Mouse (Mus musculus): Measurements from ENCODE around the gene Esr1. TPM values are rescaled to one million over a fixed set of nuclear protein-coding genes. Genes with fewer than 3 reads are reported as not detected.
"Not testable (repeated sequence)": the region's sequence is repeated elsewhere in the genome, so short reads cannot be mapped to it uniquely, and the experiment has no call there.

Esr1 gene
- polyA plus RNA-seq, 1 experiment from 2014 or later: 0.12 TPM

GRCm38 (mm10) chr10:4599591-4599990 is 11.8 kb upstream of the Esr1 start:
- Histone ChIP-seq H3K27me3 (no peaks in the 10 kb centered on the region), H3K4me3 (replicated peaks) (no peak overlapping the region), H3K4me2 (replicated peaks) (no peak overlapping the region), H3K4me1 (replicated peaks) (no peaks in the 10 kb centered on the region), H3K9me3 (no peaks in the 10 kb centered on the region), H3K9ac (replicated peaks) (no peak overlapping the region), H3K36me3 (no peaks in the 10 kb centered on the region), H3K27ac (no peak overlapping the region)
- 78% methylated on average over 4 of the region's 4 CpGs for WGBS
- no peak for ATAC-seq

GRCm38 (mm10) chr10:4600796-4601474 is 10.5 kb upstream of the Esr1 start:
- no peak overlapping the region for H3K9ac ChIP-seq (replicated peaks)
- H3K36me3 ChIP-seq: no peaks in the 10 kb centered on the region
- no peak overlapping the region for H3K4me3 ChIP-seq (replicated peaks)
- H3K9me3 ChIP-seq: no peaks in the 10 kb centered on the region
- 57% methylated on average over 2 of the region's 2 CpGs for WGBS
- ATAC-seq: no peak
- H3K4me1 ChIP-seq (replicated peaks): no peaks in the 10 kb centered on the region
- no peak overlapping the region for H3K4me2 ChIP-seq (replicated peaks)
- no peaks in the 10 kb centered on the region for H3K27me3 ChIP-seq
- no peak overlapping the region for H3K27ac ChIP-seq

- H3K9me3 ChIP-seq; H3K27me3 ChIP-seq; H3K27ac ChIP-seq; H3K36me3 ChIP-seq; ATAC-seq; H3K4me3 ChIP-seq (replicated peaks); H3K9ac ChIP-seq (replicated peaks); H3K4me1 ChIP-seq (replicated peaks); H3K4me2 ChIP-seq (replicated peaks): not testable (repeated sequence)
These were observed 9.8 kb upstream of the Esr1 start for GRCm38 (mm10) chr10:4601612-4602011.

- Histone ChIP-seq H3K4me2 (replicated peaks) (no peak overlapping the region), H3K36me3 (no peaks in the 10 kb centered on the region), H3K4me1 (replicated peaks) (no peaks in the 10 kb centered on the region), H3K4me3 (replicated peaks) (no peak overlapping the region), H3K9me3 (no peaks in the 10 kb centered on the region), H3K27ac (no peak overlapping the region), H3K27me3 (no peaks in the 10 kb centered on the region), H3K9ac (replicated peaks) (no peak overlapping the region)
- 73% methylated on average over 4 of the region's 4 CpGs for WGBS
- no peak for ATAC-seq
These were observed 8.9 kb upstream of the Esr1 start for GRCm38 (mm10) chr10:4602466-4602865.

- WGBS: 81% methylated on average over 4 of the region's 4 CpGs
- H3K9ac ChIP-seq (replicated peaks): no peak overlapping the region
- no peak for ATAC-seq
These were observed 6.7 kb upstream of the Esr1 start for GRCm38 (mm10) chr10:4604527-4605209.

GRCm38 (mm10) chr10:4610234-4610633 is 1.2 kb upstream of the Esr1 start:
- ATAC-seq: no peak
- Histone ChIP-seq H3K9ac (replicated peaks) (no peak overlapping the region), H3K4me2 (replicated peaks) (no peak overlapping the region), H3K9me3 (no peaks in the 10 kb centered on the region), H3K27ac (no peak overlapping the region), H3K4me1 (replicated peaks) (no peaks in the 10 kb centered on the region), H3K4me3 (replicated peaks) (no peak overlapping the region), H3K36me3 (no peaks in the 10 kb centered on the region), H3K27me3 (no peaks in the 10 kb centered on the region)
- WGBS: 93% methylated on average over 2 of the region's 2 CpGs

More at GRCm38 (mm10) chr10:4604527-4605209, 6.7 kb upstream of the Esr1 start:
- Histone ChIP-seq H3K4me1 (replicated peaks) (no peaks in the 10 kb centered on the region), H3K4me3 (replicated peaks) (no peak overlapping the region), H3K4me2 (replicated peaks) (no peak overlapping the region), H3K27ac (no peak overlapping the region), H3K36me3 (no peaks in the 10 kb centered on the region), H3K9me3 (no peaks in the 10 kb centered on the region), H3K27me3 (no peaks in the 10 kb centered on the region)

- WGBS: 85% methylated on average over 22 of the region's 22 CpGs
- no peaks in the 10 kb centered on the region for H3K27me3 ChIP-seq
- no peak overlapping the region for H3K9ac ChIP-seq (replicated peaks)
- no peaks in the 10 kb centered on the region for H3K36me3 ChIP-seq
- H3K4me2 ChIP-seq (replicated peaks): no peak overlapping the region
- no peak overlapping the region for H3K4me3 ChIP-seq (replicated peaks)
- no peak for ATAC-seq
- H3K4me1 ChIP-seq (replicated peaks): no peaks in the 10 kb centered on the region
- no peak overlapping the region for H3K27ac ChIP-seq
- no peaks in the 10 kb centered on the region for H3K9me3 ChIP-seq
These were observed 1.1 kb downstream of the Esr1 start for GRCm38 (mm10) chr10:4612313-4613036.

- H3K4me3 ChIP-seq (replicated peaks): no peak overlapping the region
- H3K27ac ChIP-seq: no peak overlapping the region
- H3K27me3 ChIP-seq: no peaks in the 10 kb centered on the region
- H3K9me3 ChIP-seq: no peaks in the 10 kb centered on the region
- no peaks in the 10 kb centered on the region for H3K4me1 ChIP-seq (replicated peaks)
- no peak for ATAC-seq
- 91% methylated on average over 2 of the region's 2 CpGs for WGBS
- no peak overlapping the region for H3K4me2 ChIP-seq (replicated peaks)
- no peaks in the 10 kb centered on the region for H3K36me3 ChIP-seq
- no peak overlapping the region for H3K9ac ChIP-seq (replicated peaks)
These were observed 6.6 kb downstream of the Esr1 start for GRCm38 (mm10) chr10:4618026-4618425.

GRCm38 (mm10) chr10:4618686-4619085 is 7.3 kb downstream of the Esr1 start:
- no peak for ATAC-seq
- Histone ChIP-seq H3K4me3 (replicated peaks) (no peak overlapping the region), H3K36me3 (no peaks in the 10 kb centered on the region), H3K9ac (replicated peaks) (no peak overlapping the region), H3K27me3 (no peaks in the 10 kb centered on the region), H3K9me3 (no peaks in the 10 kb centered on the region), H3K4me1 (replicated peaks) (no peaks in the 10 kb centered on the region), H3K27ac (no peak overlapping the region), H3K4me2 (replicated peaks) (no peak overlapping the region)
- 86% methylated on average over 5 of the region's 5 CpGs for WGBS

GRCm38 (mm10) chr10:4619426-4619825 is 8.0 kb downstream of the Esr1 start:
- not testable (repeated sequence) for ATAC-seq
- WGBS: 89% methylated on average over 1 of the region's 1 CpGs

GRCm38 (mm10) chr10:4620596-4621504 is 9.5 kb downstream of the Esr1 start:
- no peak overlapping the region for H3K9ac ChIP-seq (replicated peaks)
- H3K36me3 ChIP-seq: no peaks in the 10 kb centered on the region
- no peaks in the 10 kb centered on the region for H3K27me3 ChIP-seq
- no peak overlapping the region for H3K4me2 ChIP-seq (replicated peaks)
- no peaks in the 10 kb centered on the region for H3K9me3 ChIP-seq
- ATAC-seq: no peak
- H3K4me3 ChIP-seq (replicated peaks): no peak overlapping the region
- no peaks in the 10 kb centered on the region for H3K4me1 ChIP-seq (replicated peaks)
- 88% methylated on average over 24 of the region's 24 CpGs for WGBS
- no peak overlapping the region for H3K27ac ChIP-seq

More at GRCm38 (mm10) chr10:4619426-4619825, 8.0 kb downstream of the Esr1 start:
- not testable (repeated sequence) for H3K4me2 ChIP-seq (replicated peaks); H3K4me3 ChIP-seq (replicated peaks); H3K27me3 ChIP-seq; H3K9ac ChIP-seq (replicated peaks); H3K27ac ChIP-seq; H3K9me3 ChIP-seq; H3K36me3 ChIP-seq; H3K4me1 ChIP-seq (replicated peaks)

- Histone ChIP-seq H3K4me2 (replicated peaks) (no peak overlapping the region), H3K4me3 (replicated peaks) (no peak overlapping the region), H3K36me3 (no peaks in the 10 kb centered on the region), H3K9ac (replicated peaks) (no peak overlapping the region), H3K9me3 (no peaks in the 10 kb centered on the region), H3K27me3 (no peaks in the 10 kb centered on the region), H3K4me1 (replicated peaks) (no peaks in the 10 kb centered on the region), H3K27ac (no peak overlapping the region)
- 95% methylated on average over 5 of the region's 5 CpGs for WGBS
- no peak for ATAC-seq
These were observed 10.1 kb downstream of the Esr1 start for GRCm38 (mm10) chr10:4621505-4621815.

All from midbrain, embryonic 13.5 days (tissue).